Mouse (Mus musculus): ENCODE results near the gene Bcar3.

DNA sequence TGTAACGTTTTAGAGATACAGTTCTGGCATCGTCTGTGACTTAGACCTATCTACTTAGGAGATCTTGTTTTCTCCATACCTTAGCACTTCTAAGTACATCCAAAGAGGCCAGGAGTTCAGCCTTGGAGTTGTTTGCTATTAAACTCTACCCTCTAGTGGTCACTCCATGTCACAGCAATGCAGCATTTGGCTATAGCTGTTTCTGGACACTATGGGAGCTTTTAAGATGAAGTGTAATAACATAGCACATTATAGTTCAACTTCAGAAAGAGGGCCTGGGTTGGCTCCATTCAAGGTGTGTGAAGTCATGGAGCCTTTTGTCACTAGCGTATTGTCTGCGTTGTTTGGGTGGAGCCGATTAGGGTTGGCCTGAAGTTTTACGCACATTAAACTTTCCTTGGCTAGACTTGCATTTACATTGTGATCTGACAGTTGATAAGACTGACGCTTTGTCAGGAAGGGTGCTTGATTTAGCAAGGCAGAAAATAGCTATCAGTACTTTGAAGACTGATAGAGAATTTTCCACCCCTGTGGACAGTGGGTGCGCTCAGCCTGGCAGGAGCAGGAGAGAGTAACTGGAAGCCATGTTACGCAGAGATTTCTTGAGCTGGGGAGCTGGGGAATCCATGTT lies 172.3 kb downstream of the Bcar3 start:
- no peak for TF ChIP-seq POLR2A (IDR thresholded peaks at IDR 0.05; ENCODE audit: low read depth, low read length)
- TF ChIP-seq CTCF (IDR thresholded peaks at IDR 0.05; ENCODE audit: extremely low read depth, insufficient read length, insufficient replicate concordance, low read depth, low read length), result no peak

Measured in small intestine, adult 2 months (tissue).